Mouse (Mus musculus) forebrain, embryonic 15.5 days (tissue): ENCODE measurements around the gene Fkbp9. TPM values are rescaled to one million over a fixed set of nuclear protein-coding genes. Genes with fewer than 3 reads are reported as not detected.
A peak's percentile ranks its signal among the peaks of the same experiment; 100 is the strongest.

ENCODE experiments used
- ATAC-seq: fragments of 200-750 bp; cut with Nextera tagmentation; replicated peaks from 2 replicates; pipeline ENCODE4 v1.8.0; 2017; ENCODE audit warnings: mild to moderate bottlenecking, moderate TSS enrichment, moderate library complexity
- H3K27ac ChIP-seq: fragments of 300-500 bp; sonication (generic); replicated peaks from 2 replicates; pipeline ENCODE4 v1.5.1; 2015; ENCODE audit warnings: mild to moderate bottlenecking, inconsistent platforms
- H3K27me3 ChIP-seq: fragments of 300-500 bp; sonication (generic); 2 replicates; pipeline ENCODE4 v1.6.1; 2015; ENCODE audit warnings: inconsistent platforms
- H3K36me3 ChIP-seq: fragments of 300-500 bp; sonication (generic); 2 replicates; pipeline ENCODE4 v1.6.1; 2015; ENCODE audit warnings: mild to moderate bottlenecking, inconsistent platforms
- H3K4me1 ChIP-seq: fragments of 300-500 bp; sonication (generic); 2 replicates; pipeline ENCODE4 v1.6.1; 2015; ENCODE audit warnings: inconsistent platforms
- H3K4me2 ChIP-seq: fragments of 300-500 bp; sonication (generic); replicated peaks from 2 replicates; pipeline ENCODE4 v1.6.1; 2015; ENCODE audit warnings: mild to moderate bottlenecking, inconsistent platforms
- H3K4me3 ChIP-seq: fragments of 300-500 bp; sonication (generic); 2 replicates; pipeline ENCODE4 v1.5.1; 2015; ENCODE audit warnings: mild to moderate bottlenecking, inconsistent platforms
- H3K9ac ChIP-seq: fragments of 300-500 bp; sonication (generic); replicated peaks from 2 replicates; pipeline ENCODE4 v1.6.1; 2015; ENCODE audit warnings: mild to moderate bottlenecking, inconsistent platforms
- H3K9me3 ChIP-seq: fragments of 300-500 bp; sonication (generic); 2 replicates; pipeline ENCODE4 v1.6.1; 2016; ENCODE audit warnings: inconsistent platforms
- WGBS: fragments of 180-500 bp; shearing (Covaris S2); methylation state at CpG from one replicate; pipeline ENCODE4 v1.1.7; 2015; ENCODE audit warnings: mixed read lengths; 5-methylcytosine and 5-hydroxymethylcytosine counted together
- polyA plus RNA-seq: library from polyadenylated mRNA; unstranded; fragments of >200 nt; fragmentation: Nextera tagmentation; extraction: Ambion mirVana; gene quantifications from 2 replicates; pipeline ENCODE4 v1.2.1, GENCODE M21; 2015

The Fkbp9 gene
- polyA plus RNA-seq, 1 experiment from 2014 or later, result 30.6 TPM

GRCm38 (mm10) chr6:56908912-56909311 lies 77.1 kb downstream of the Fkbp9 start:
- Histone ChIP-seq H3K27me3 (no peaks in the 10 kb centered on the region), H3K9ac (no peak overlapping the region), H3K9me3 (no peaks in the 10 kb centered on the region), H3K27ac (no peak overlapping the region), H3K36me3 (no peaks in the 10 kb centered on the region), H3K4me1 (peaks cover 11% of the 10 kb centered on the region), H3K4me3 (no peak overlapping the region), H3K4me2 (no peak overlapping the region)
- ATAC-seq, result no peak
- WGBS, result 14% methylated on average over 4 of the region's 4 CpGs

- Histone ChIP-seq H3K4me1 (peaks cover 4% of the 10 kb centered on the region; the same call in 1 of the 2 replicates), H3K36me3 (no peaks in the 10 kb centered on the region), H3K27me3 (no peaks in the 10 kb centered on the region), H3K4me3 (no peak overlapping the region), H3K9ac (no peak overlapping the region), H3K9me3 (no peaks in the 10 kb centered on the region), H3K4me2 (no peak overlapping the region), H3K27ac (no peak overlapping the region)
- 80% methylated on average over 2 of the region's 2 CpGs for WGBS
- ATAC-seq, result no peak
Observed at GRCm38 (mm10) chr6:56910910-56911309, 79.1 kb downstream of the Fkbp9 start.

GRCm38 (mm10) chr6:56913092-56913858 lies 81.4 kb downstream of the Fkbp9 start:
- H3K4me1 ChIP-seq, result peaks cover 6% of the 10 kb centered on the region; the same call in 1 of the 2 replicates
- ATAC-seq, result no peak
- no peaks in the 10 kb centered on the region for H3K27me3 ChIP-seq
- no peaks in the 10 kb centered on the region for H3K9me3 ChIP-seq
- no peak overlapping the region for H3K27ac ChIP-seq
- WGBS, result 89% methylated on average over 2 of the region's 2 CpGs
- no peak overlapping the region for H3K4me2 ChIP-seq
- no peak overlapping the region for H3K9ac ChIP-seq
- H3K4me3 ChIP-seq, result no peak overlapping the region
- H3K36me3 ChIP-seq, result no peaks in the 10 kb centered on the region

- no peaks in the 10 kb centered on the region for H3K36me3 ChIP-seq
- ATAC-seq, result no peak
- no peaks in the 10 kb centered on the region for H3K27me3 ChIP-seq
- H3K9ac ChIP-seq, result no peak overlapping the region
- no peak overlapping the region for H3K4me2 ChIP-seq
- H3K4me3 ChIP-seq, result no peak overlapping the region
- WGBS, result 94% methylated on average over 2 of the region's 2 CpGs
- no peaks in the 10 kb centered on the region for H3K9me3 ChIP-seq
- no peak overlapping the region for H3K27ac ChIP-seq
- H3K4me1 ChIP-seq, result peaks cover 7% of the 10 kb centered on the region; the same call in 1 of the 2 replicates
Observed at GRCm38 (mm10) chr6:56916279-56916678, 84.4 kb downstream of the Fkbp9 start.

GRCm38 (mm10) chr6:56917578-56918368 lies 85.9 kb downstream of the Fkbp9 start:
- WGBS, result 84% methylated on average over 12 of the region's 12 CpGs
- Histone ChIP-seq H3K4me2 (no peak overlapping the region), H3K4me3 (no peak overlapping the region), H3K27me3 (no peaks in the 10 kb centered on the region), H3K36me3 (no peaks in the 10 kb centered on the region), H3K9ac (no peak overlapping the region), H3K4me1 (peaks cover 19% of the 10 kb centered on the region), H3K9me3 (no peaks in the 10 kb centered on the region), H3K27ac (no peak overlapping the region)
- ATAC-seq, result no peak

- Histone ChIP-seq H3K4me1 (peaks cover 21% of the 10 kb centered on the region), H3K27ac (no peak overlapping the region), H3K9me3 (no peaks in the 10 kb centered on the region), H3K36me3 (no peaks in the 10 kb centered on the region), H3K4me3 (no peak overlapping the region), H3K27me3 (no peaks in the 10 kb centered on the region), H3K4me2 (no peak overlapping the region), H3K9ac (no peak overlapping the region)
- WGBS, result 89% methylated on average over 7 of the region's 7 CpGs
- no peak for ATAC-seq
Observed at GRCm38 (mm10) chr6:56919330-56920044, 87.6 kb downstream of the Fkbp9 start.

GRCm38 (mm10) chr6:56920222-56921092 lies 88.6 kb downstream of the Fkbp9 start:
- Histone ChIP-seq H3K27ac (no peak overlapping the region), H3K4me2 (no peak overlapping the region), H3K9ac (no peak overlapping the region), H3K4me3 (no peak overlapping the region), H3K4me1 (peaks cover 25% of the 10 kb centered on the region), H3K9me3 (no peaks in the 10 kb centered on the region), H3K27me3 (no peaks in the 10 kb centered on the region), H3K36me3 (no peaks in the 10 kb centered on the region)
- WGBS, result 87% methylated on average over 12 of the region's 12 CpGs
- ATAC-seq, result no peak

- ATAC-seq, result no peak
- Histone ChIP-seq H3K27me3 (no peaks in the 10 kb centered on the region), H3K9me3 (no peaks in the 10 kb centered on the region), H3K4me2 (peak overlapping the region; percentile 52), H3K4me3 (peak overlapping the region; percentile 65), H3K9ac (peak overlapping the region; percentile 79), H3K36me3 (no peaks in the 10 kb centered on the region), H3K4me1 (peaks cover 22% of the 10 kb centered on the region), H3K27ac (peak overlapping the region; percentile 89)
- under 1% methylated on average over 25 of the region's 25 CpGs for WGBS
Observed at GRCm38 (mm10) chr6:56923331-56923725, 91.5 kb downstream of the Fkbp9 start.

- ATAC-seq, result peak; percentile 96
- H3K9me3 ChIP-seq, result no peaks in the 10 kb centered on the region
- H3K4me2 ChIP-seq, result peak within 1 kb of the TSS; percentile 54
- peak within 1 kb of the TSS; percentile 65 for H3K4me3 ChIP-seq
- peaks cover 22% of the 10 kb centered on the region for H3K4me1 ChIP-seq
- WGBS, result 3% methylated on average over 64 of the region's 64 CpGs
- H3K27ac ChIP-seq, result peak within 1 kb of the TSS; percentile 89
- H3K36me3 ChIP-seq, result no peaks in the 10 kb centered on the region
- peak within 1 kb of the TSS; percentile 79 for H3K9ac ChIP-seq
- no peaks in the 10 kb centered on the region for H3K27me3 ChIP-seq
Observed at GRCm38 (mm10) chr6:56923726-56924707, 92.2 kb downstream of the Fkbp9 start, which contains the start of the genes Nt5c3 and Vmn1r4. Gene Nt5c3 (minus strand): TSS chr6:56923932. Gene Vmn1r4 (plus strand): TSS chr6:56924015.
